Mouse (Mus musculus): ENCODE measurements around the gene Dao. TPM values are rescaled to one million over a fixed set of nuclear protein-coding genes. Genes with fewer than 3 reads are reported as not detected.
A peak's percentile ranks its signal among the peaks of the same experiment; 100 is the strongest.

Gene Dao
- polyA plus RNA-seq, 1 experiment from 2014 or later = 0.15 TPM

DNA sequence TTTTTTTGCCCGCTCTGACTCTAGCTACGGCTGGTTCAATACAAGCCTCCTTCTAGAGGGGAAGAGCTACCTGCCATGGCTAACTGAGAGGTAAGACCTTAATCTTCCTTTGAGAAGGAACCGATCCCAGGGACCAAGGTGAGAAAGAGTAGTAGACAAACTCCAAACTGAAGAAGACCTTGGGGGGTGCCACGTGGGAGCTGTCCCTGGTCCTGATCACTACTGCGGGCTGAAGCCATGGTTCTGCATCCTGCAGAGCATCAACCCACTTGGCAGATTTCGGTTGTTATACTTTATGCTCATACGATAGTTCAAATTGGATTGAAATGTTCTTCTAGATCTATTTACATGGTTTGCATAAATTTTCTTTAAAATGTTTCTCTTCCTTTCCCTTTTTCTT, 11.6 kb downstream of the Dao start:
- Histone ChIP-seq H3K36me3 (ENCODE audit: control insufficient read depth, insufficient read depth, low read length) (no peaks in the 10 kb centered on the region), H3K4me1 (replicated peaks; ENCODE audit: control insufficient read depth, insufficient read depth) (no peaks in the 10 kb centered on the region), H3K27me3 (ENCODE audit: control insufficient read depth, insufficient read depth, low read length) (no peaks in the 10 kb centered on the region), H3K27ac (replicated peaks) (no peak overlapping the region), H3K4me3 (ENCODE audit: low read depth, low read length) (no peak overlapping the region), H3K9me3 (ENCODE audit: control insufficient read depth, low read length) (no peaks in the 10 kb centered on the region), H3K4me2 (replicated peaks; ENCODE audit: low read depth) (no peak overlapping the region), H3K9ac (ENCODE audit: low read length) (no peak overlapping the region)
- DNase-seq (ENCODE audit: low spot score) (no peak), ATAC-seq (ENCODE audit: low FRiP score, low TSS enrichment) (no peak)
- 64% methylated on average over 7 of the region's 7 CpGs for WGBS
- TF ChIP-seq EP300 (optimal IDR thresholded peaks at IDR 0.05) (no peak), CTCF (IDR thresholded peaks at IDR 0.05; ENCODE audit: low read depth) (no peak)

DNA sequence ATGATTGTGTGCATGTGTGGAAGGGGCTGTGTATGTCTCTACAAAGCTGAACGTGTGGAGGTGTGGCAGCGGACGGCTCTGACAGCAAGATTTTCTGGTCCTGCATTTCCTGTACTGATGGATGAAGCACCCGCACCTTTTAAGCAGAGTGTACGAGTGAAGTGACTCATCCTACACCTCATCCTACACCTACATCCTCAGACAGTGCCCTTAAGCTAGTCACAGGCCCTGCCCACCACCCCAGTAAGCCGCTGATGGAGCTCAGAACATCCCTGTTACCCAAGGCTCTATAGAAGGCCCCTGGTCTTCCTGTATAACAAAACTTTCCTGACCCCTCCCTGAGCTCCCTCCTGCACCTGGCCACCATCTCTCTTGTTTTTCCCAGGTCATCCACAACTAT, 20.9 kb downstream of the Dao start:
- H3K4me3 ChIP-seq (ENCODE audit: low read depth, low read length) = no peak overlapping the region
- H3K9ac ChIP-seq (ENCODE audit: low read length) = no peak overlapping the region
- no peaks in the 10 kb centered on the region for H3K36me3 ChIP-seq (ENCODE audit: control insufficient read depth, insufficient read depth, low read length)
- no peaks in the 10 kb centered on the region for H3K4me1 ChIP-seq (replicated peaks; ENCODE audit: control insufficient read depth, insufficient read depth)
- ATAC-seq (ENCODE audit: low FRiP score, low TSS enrichment) (no peak), DNase-seq (ENCODE audit: low spot score) (no peak)
- no peak overlapping the region for H3K4me2 ChIP-seq (replicated peaks; ENCODE audit: low read depth)
- 49% methylated on average over 6 of the region's 6 CpGs for WGBS
- no peaks in the 10 kb centered on the region for H3K9me3 ChIP-seq (ENCODE audit: control insufficient read depth, low read length)
- no peak overlapping the region for H3K27ac ChIP-seq (replicated peaks)
- TF ChIP-seq CTCF (IDR thresholded peaks at IDR 0.05; ENCODE audit: low read depth) = no peak
- no peak for TF ChIP-seq EP300 (optimal IDR thresholded peaks at IDR 0.05)
- H3K27me3 ChIP-seq (ENCODE audit: control insufficient read depth, insufficient read depth, low read length) = no peaks in the 10 kb centered on the region

DNA sequence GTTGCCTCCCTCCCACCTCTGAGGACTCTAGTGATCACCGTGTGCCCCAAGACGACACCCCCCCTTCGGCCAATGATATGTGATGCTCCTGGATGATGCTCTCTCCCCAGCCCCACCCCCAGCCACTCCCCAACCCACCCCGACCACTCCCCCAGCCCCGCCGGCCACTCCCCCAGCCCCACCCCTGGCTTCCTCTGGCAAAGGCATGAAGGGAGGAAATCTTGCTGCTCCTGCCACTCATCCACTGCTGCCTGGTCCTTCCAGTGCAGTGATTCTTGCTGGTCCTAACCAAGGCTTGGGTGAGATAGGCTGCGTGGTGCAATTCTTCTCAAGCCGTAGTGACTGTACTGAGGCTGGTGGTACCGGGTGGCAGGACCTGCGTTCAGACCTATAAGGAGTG, 21.4 kb downstream of the Dao start:
- H3K4me3 ChIP-seq (ENCODE audit: low read depth, low read length) = no peak overlapping the region
- H3K4me2 ChIP-seq (replicated peaks; ENCODE audit: low read depth) = no peak overlapping the region
- H3K36me3 ChIP-seq (ENCODE audit: control insufficient read depth, insufficient read depth, low read length) = no peaks in the 10 kb centered on the region
- TF ChIP-seq CTCF (IDR thresholded peaks at IDR 0.05; ENCODE audit: low read depth) = no peak
- no peak for TF ChIP-seq EP300 (optimal IDR thresholded peaks at IDR 0.05)
- ATAC-seq (ENCODE audit: low FRiP score, low TSS enrichment) (no peak), DNase-seq (ENCODE audit: low spot score) (peak; percentile 42)
- H3K4me1 ChIP-seq (replicated peaks; ENCODE audit: control insufficient read depth, insufficient read depth) = no peaks in the 10 kb centered on the region
- H3K27ac ChIP-seq (replicated peaks) = no peak overlapping the region
- H3K9me3 ChIP-seq (ENCODE audit: control insufficient read depth, low read length) = no peaks in the 10 kb centered on the region
- H3K27me3 ChIP-seq (ENCODE audit: control insufficient read depth, insufficient read depth, low read length) = no peaks in the 10 kb centered on the region
- H3K9ac ChIP-seq (ENCODE audit: low read length) = no peak overlapping the region
- 10% methylated on average over 10 of the region's 10 CpGs for WGBS

DNA sequence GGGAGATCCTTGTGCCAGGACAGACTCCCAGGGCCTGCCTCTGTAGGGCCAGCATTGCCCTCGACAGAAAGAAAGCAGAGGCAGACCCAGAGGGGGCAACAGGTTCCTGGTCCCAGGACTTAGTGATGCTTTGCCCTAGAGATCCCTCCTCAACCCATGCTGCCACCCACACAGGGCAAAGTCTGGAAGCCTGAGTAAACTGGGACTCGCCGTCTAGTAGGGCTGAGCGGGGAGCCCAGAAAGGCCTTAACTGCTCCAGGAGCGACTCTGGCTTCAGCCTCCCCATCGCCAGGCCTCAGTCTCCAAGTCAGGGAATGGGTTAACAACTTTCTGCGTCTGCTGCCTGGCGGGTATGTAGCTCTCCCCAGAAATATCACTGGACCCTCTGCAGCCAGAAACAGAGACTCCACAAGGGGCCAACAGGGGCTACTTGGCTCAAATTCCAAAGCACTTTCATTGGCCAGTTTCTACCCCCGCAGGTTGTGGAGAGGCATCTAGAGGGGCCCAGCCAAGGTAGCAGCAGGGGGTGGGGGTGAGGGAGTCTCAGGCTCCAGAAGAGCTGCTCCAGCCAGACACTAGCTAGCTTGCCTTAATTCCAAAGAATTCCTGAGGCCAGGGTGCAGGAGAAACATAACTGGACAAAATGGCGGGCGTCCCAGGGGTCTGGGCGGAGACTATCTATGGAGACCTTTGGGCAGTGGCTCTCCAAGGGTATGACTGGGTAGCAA, 23.9 kb downstream of the Dao start:
- ATAC-seq (ENCODE audit: low FRiP score, low TSS enrichment) = no peak
- no peak for DNase-seq (ENCODE audit: low spot score)
- no peak overlapping the region for H3K9ac ChIP-seq (ENCODE audit: low read length)
- H3K4me2 ChIP-seq (replicated peaks; ENCODE audit: low read depth) = no peak overlapping the region
- H3K27ac ChIP-seq (replicated peaks) = no peak overlapping the region
- no peaks in the 10 kb centered on the region for H3K4me1 ChIP-seq (replicated peaks; ENCODE audit: control insufficient read depth, insufficient read depth)
- H3K4me3 ChIP-seq (ENCODE audit: low read depth, low read length) = no peak overlapping the region
- WGBS = 81% methylated on average over 12 of the region's 12 CpGs
- TF ChIP-seq EP300 (optimal IDR thresholded peaks at IDR 0.05) = no peak
- TF ChIP-seq CTCF (IDR thresholded peaks at IDR 0.05; ENCODE audit: low read depth) = no peak
- H3K27me3 ChIP-seq (ENCODE audit: control insufficient read depth, insufficient read depth, low read length) = no peaks in the 10 kb centered on the region
- H3K36me3 ChIP-seq (ENCODE audit: control insufficient read depth, insufficient read depth, low read length) = no peaks in the 10 kb centered on the region
- no peaks in the 10 kb centered on the region for H3K9me3 ChIP-seq (ENCODE audit: control insufficient read depth, low read length)

DNA sequence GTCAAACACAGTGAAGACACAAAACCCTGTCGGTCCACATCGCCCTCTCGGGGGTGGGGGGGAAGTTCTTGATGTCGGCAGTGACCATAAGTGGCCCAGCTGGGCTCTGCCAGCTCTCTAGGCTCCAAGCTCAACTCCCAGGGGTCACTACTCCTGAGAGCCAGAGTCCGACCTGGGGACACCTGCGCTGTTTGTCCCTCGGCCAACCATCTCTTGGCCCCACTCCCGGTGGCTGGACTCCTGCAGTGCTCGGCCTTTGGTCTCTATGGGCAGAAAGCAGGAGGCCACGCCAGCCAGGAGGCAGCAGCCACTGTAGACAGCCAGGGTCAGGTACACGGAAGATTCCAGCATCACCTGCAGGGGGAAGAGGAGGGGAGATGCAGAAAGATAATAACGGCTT, 24.6 kb downstream of the Dao start:
- Histone ChIP-seq H3K9ac (ENCODE audit: low read length) (no peak overlapping the region), H3K27me3 (ENCODE audit: control insufficient read depth, insufficient read depth, low read length) (no peaks in the 10 kb centered on the region), H3K27ac (replicated peaks) (no peak overlapping the region), H3K9me3 (ENCODE audit: control insufficient read depth, low read length) (no peaks in the 10 kb centered on the region), H3K4me1 (replicated peaks; ENCODE audit: control insufficient read depth, insufficient read depth) (no peaks in the 10 kb centered on the region), H3K4me3 (ENCODE audit: low read depth, low read length) (no peak overlapping the region), H3K36me3 (ENCODE audit: control insufficient read depth, insufficient read depth, low read length) (no peaks in the 10 kb centered on the region), H3K4me2 (replicated peaks; ENCODE audit: low read depth) (no peak overlapping the region)
- ATAC-seq (ENCODE audit: low FRiP score, low TSS enrichment) (no peak), DNase-seq (ENCODE audit: low spot score) (no peak)
- WGBS = 83% methylated on average over 12 of the region's 12 CpGs
- TF ChIP-seq EP300 (optimal IDR thresholded peaks at IDR 0.05) (no peak), CTCF (IDR thresholded peaks at IDR 0.05; ENCODE audit: low read depth) (no peak)

DNA sequence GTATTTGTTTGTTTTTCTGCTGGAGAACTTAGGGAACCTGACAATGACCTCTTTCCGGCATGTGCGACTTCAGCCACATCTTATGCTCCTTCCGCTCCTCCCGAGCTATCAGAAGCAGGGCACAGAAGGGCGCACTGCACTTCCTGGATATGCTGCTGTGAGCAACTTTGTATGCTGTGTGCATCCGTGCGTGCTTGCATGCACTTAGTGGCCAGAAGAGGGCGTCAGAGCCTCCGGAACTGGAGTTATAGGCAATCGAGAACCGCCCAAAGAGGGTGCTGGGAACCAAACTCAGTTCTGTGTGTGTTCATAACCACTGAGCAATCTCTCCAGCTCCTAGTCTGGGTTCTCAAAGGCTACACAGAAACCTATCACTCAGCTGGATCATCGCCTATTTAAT, 27.1 kb downstream of the Dao start:
- WGBS = 86% methylated on average over 12 of the region's 12 CpGs
- ATAC-seq (ENCODE audit: low FRiP score, low TSS enrichment) = no peak
- no peak overlapping the region for H3K4me2 ChIP-seq (replicated peaks; ENCODE audit: low read depth)
- H3K4me3 ChIP-seq (ENCODE audit: low read depth, low read length) = no peak overlapping the region
- TF ChIP-seq CTCF (IDR thresholded peaks at IDR 0.05; ENCODE audit: low read depth) (no peak), EP300 (optimal IDR thresholded peaks at IDR 0.05) (no peak)
- no peaks in the 10 kb centered on the region for H3K9me3 ChIP-seq (ENCODE audit: control insufficient read depth, low read length)
- no peaks in the 10 kb centered on the region for H3K27me3 ChIP-seq (ENCODE audit: control insufficient read depth, insufficient read depth, low read length)
- no peak overlapping the region for H3K9ac ChIP-seq (ENCODE audit: low read length)
- H3K36me3 ChIP-seq (ENCODE audit: control insufficient read depth, insufficient read depth, low read length) = no peaks in the 10 kb centered on the region
- no peak for DNase-seq (ENCODE audit: low spot score)
- no peaks in the 10 kb centered on the region for H3K4me1 ChIP-seq (replicated peaks; ENCODE audit: control insufficient read depth, insufficient read depth)
- no peak overlapping the region for H3K27ac ChIP-seq (replicated peaks)
